Comparison of ENCODE assay signal across 10 mouse cellular contexts in genomic region chr2:55841521-55841920, GRCm38 (mm10).
DNase-seq lines count a peak whose midpoint lies in the region; ATAC-seq and TF ChIP-seq lines count a peak whose summit lies in the region.
"Had no signal": no experiment of that assay in that cellular context is flagged by ENCODE, and none has a peak within 500 bp of the region (broad histone marks: within the 10 kb centered on the region; RNA-seq: fewer than 3 reads in every experiment).

No protein-coding gene starts in this region.

- H3K36me3 ChIP-seq in lung, postnatal 0 days (ENCODE audit: insufficient read depth, low read length): no peaks in the 10 kb centered on the region
- H3K36me3 ChIP-seq: limb, embryonic 15.5 days had no signal

- TF ChIP-seq CTCF in lung, postnatal 0 days (IDR thresholded peaks at IDR 0.05): peak; percentile 17; the same call in 1 of the 2 replicates
- peak; percentile 57 for TF ChIP-seq CTCF in left cerebral cortex, adult 2 months (IDR thresholded peaks at IDR 0.05)

- no peak overlapping the region for H3K4me3 ChIP-seq in lung, postnatal 0 days (ENCODE audit: low read depth, low read length)
- no peak overlapping the region for H3K4me3 ChIP-seq in left cerebral cortex, adult 2 months
- H3K4me3 ChIP-seq: erythroblast, embryonic 14.5 days; limb, embryonic 15.5 days had no signal

- no peak for ATAC-seq in lung, postnatal 0 days

- H3K4me1 ChIP-seq in lung, postnatal 0 days (ENCODE audit: insufficient read depth, low read depth, low read length): no peaks in the 10 kb centered on the region
- H3K4me1 ChIP-seq: limb, embryonic 15.5 days had no signal

- WGBS in lung, postnatal 0 days: 63% methylated on average over 1 of the region's 1 CpGs

- H3K27ac ChIP-seq in lung, postnatal 0 days (ENCODE audit: low read length): no peak overlapping the region
- no peak overlapping the region for H3K27ac ChIP-seq in left cerebral cortex, adult 2 months
- H3K27ac ChIP-seq: limb, embryonic 15.5 days had no signal

- intact Hi-C loops in left cerebral cortex, adult 2 months (cut with DNase I): loop anchor here (5.0 kb wide), 3 partner anchors 534 to 754 kb away; no protein-coding TSS in a partner anchor

- TF ChIP-seq EP300 in lung, postnatal 0 days (IDR thresholded peaks at IDR 0.05): no peak

- H3K9ac ChIP-seq in lung, postnatal 0 days (replicated peaks; ENCODE audit: low read depth): no peak overlapping the region
- H3K9ac ChIP-seq: limb, embryonic 15.5 days had no signal

- peak; percentile 24 for DNase-seq in embryo, embryonic 10 days (ENCODE audit: low spot score)
- no peak for DNase-seq in embryo, embryonic 9.5 days (ENCODE audit: extremely low spot score)
- DNase-seq in lung, postnatal 0 days (ENCODE audit: low spot score): no peak
- DNase-seq in lung, postnatal 25 days (ENCODE audit: low spot score): no peak
- peak; percentile 0 for DNase-seq in embryo, embryonic 11.5 days (ENCODE audit: low read depth, low spot score)
- DNase-seq in left cerebral cortex, adult 2 months (ENCODE audit: extremely low spot score in 1 of 2, low spot score in 2 of 2): peak; percentile 35 to 66
- DNase-seq in thymus, postnatal 14 days: no peak
- no peak for DNase-seq in yolk sac, embryonic 10.5 days (ENCODE audit: low spot score)

- H3K4me2 ChIP-seq in lung, postnatal 0 days (replicated peaks; ENCODE audit: low read depth, low read length): no peak overlapping the region
- H3K4me2 ChIP-seq: limb, embryonic 15.5 days had no signal

- H3K9me3 ChIP-seq in lung, postnatal 0 days (ENCODE audit: low read length): no peaks in the 10 kb centered on the region
- H3K9me3 ChIP-seq: limb, embryonic 15.5 days had no signal

- H3K27me3 ChIP-seq in lung, postnatal 0 days (replicated peaks; ENCODE audit: insufficient read depth, low read length): no peaks in the 10 kb centered on the region
- H3K27me3 ChIP-seq: limb, embryonic 15.5 days had no signal

Comparison
In these comparisons a context has a peak if more than half of its experiments do, and no peak if none do; other contexts are left out.
1. DNase-seq: peak in embryo, embryonic 10 days (single experiment), embryo, embryonic 11.5 days (single experiment) and left cerebral cortex, adult 2 months (2 of 2); none in embryo, embryonic 9.5 days (single experiment), lung, postnatal 0 days (single experiment), lung, postnatal 25 days (single experiment), thymus, postnatal 14 days (single experiment) and yolk sac, embryonic 10.5 days (single experiment).